Mouse (Mus musculus) lung, postnatal 0 days (tissue): ENCODE data around the gene Mad1l1.

Source experiments
- CTCF ChIP-seq: IDR thresholded peaks from 2 replicates; pipeline ENCODE4 v1.5.1; 2016; ENCODE audit warnings: antibody characterized with exemption, mild to moderate bottlenecking
- EP300 ChIP-seq: IDR thresholded peaks from 2 replicates; pipeline ENCODE4 v1.6.1; 2016; ENCODE audit warnings: antibody characterized with exemption, mild to moderate bottlenecking, control low read depth

DNA sequence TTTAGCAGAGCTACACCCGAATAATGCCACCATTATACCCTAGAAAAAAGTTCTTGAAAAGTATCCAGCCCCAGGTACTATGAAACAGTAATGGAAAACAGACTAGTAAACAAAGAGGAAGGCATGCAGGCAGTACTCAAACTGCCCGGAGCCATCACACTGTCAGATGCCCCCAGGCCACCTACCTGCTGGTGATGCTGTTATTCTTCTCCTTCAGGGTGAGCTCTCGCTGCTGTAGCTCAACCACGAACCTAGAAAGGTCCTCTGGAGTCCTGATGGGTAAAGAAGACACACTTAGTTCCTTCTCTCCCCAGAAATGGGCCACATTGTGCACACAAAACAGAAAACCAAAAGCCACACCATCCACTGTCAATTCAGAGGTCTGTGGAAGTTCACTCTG, 60.0 kb downstream of the Mad1l1 start:
- TF ChIP-seq CTCF (no peak), EP300 (no peak)
